Mouse (Mus musculus): ENCODE measurements around the gene Aqr.
"Not testable (repeated sequence)": the region's sequence is repeated elsewhere in the genome, so short reads cannot be mapped to it uniquely, and the experiment has no call there.

Gene Aqr

DNA sequence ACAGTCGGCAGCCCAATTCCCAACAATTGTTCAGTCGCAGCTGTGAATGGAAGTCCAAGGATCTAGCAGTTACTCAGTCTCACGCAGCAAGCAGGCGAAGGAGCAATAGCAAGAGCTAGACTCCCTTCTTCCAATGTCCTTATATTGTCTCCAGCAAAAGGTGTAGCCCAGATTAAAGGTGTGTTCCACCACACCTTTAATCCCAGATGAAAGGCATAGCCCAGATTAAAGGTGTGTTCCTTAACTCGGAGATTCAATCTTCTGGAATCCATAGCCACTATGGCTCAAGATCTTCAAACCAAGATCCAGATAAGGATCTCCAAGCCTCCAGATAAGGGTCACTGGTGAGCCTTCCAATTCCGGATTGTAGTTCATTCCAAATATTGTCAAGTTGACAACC is at the start of gene Aqr:
Aqr (minus strand) TSS at position 101 of the 400 bp plus-strand sequence.
- not testable (repeated sequence) for DNase-seq (ENCODE audit: low read depth, low spot score)

DNA sequence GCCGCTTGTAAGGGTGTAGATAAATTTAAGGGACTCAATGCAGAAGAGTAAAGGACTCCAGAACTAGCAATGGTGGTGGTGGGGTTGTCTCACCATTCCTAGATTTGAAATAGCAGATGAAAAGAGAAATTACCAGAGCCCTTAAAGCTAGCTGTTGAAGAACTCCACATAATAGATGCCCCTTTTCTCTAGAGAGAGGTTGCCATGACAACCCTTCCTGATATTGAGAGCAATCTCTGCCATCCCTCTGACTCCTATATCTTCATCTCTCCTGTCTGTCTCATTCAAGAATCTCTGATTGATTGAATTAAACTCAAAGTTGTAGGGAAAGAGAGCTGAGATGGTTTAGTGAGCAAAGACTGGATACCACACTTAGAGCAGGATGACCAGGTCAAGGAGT is 49.7 kb upstream of the Aqr start:
- no peak for DNase-seq (ENCODE audit: low read depth, low spot score)

DNA sequence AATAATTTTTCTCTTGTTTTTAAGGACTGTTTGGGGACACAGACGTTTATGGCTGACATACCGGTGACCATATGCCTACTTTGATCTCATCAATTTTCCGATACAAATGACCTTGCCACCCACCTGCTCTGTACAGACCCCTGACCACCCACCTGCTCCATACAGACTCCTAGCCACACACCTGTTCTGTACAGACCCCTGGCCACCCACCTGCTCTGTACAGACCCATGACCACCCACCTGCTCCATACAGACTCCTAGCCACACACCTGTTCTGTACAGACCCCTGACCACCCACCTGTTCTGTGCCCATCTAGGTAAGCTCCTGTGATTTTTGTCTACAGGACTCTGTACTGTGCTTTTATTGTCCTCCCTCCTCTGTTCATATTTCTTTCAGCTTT is 48.8 kb upstream of the Aqr start:
- DNase-seq (ENCODE audit: low read depth, low spot score), result no peak

DNA sequence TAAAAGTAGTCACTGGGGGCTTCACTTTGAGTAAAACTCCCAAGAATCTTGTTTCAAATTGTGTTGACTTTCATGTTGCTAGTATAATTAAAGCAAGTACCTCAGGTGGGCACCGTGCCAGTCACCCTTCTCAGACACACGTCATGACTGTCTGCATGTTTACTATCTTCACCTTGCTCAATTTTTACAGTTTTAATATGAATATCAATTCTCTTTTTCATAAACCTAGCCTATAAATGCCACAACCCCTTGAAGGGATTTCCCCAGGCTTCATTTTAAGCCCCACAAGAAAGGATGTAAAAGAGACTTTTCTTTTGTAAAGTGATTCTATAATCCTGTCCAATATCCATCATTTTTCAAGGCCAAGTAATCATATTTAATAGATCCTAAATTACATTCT is 44.4 kb upstream of the Aqr start:
- peak; percentile 31 for DNase-seq (ENCODE audit: low read depth, low spot score)

DNA sequence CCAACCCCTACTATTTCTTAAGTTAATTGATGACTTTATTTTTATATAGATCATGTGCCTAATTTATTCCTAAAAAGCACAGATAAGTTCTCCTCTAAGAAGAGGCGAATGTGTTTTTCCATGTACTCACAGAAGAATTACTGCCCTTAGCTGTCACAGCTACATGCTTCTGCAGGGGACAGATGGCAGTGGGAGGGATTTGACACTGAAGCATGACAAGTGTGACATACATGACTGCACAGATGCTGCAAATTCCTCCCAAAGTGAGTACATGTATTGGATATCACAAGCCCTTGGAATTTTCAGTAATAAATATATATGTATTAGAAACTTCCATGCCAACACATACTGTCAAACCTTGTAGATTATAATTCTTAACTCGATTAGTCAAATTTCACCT is 41.8 kb upstream of the Aqr start:
- no peak for DNase-seq (ENCODE audit: low read depth, low spot score)

DNA sequence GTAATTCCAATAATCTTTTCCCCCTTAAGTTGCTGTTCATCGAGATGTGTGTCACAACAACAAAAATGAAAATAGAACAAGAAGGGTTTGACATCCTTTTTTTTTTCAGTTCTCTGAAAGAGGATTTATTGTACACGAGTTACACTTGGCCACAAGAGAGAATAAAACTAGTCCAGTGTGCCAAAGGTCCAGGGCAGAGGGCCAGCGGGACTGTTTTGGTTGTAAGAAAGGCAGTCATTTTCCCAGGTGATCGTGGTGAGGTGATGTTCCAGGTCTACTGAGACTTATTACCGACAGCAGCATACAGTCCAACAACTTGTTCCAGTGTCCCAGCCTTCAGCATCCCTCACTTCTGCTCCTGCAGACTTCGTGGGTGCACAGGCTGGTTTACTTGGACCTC is 18.2 kb upstream of the Aqr start:
- no peak for DNase-seq (ENCODE audit: low read depth, low spot score)

DNA sequence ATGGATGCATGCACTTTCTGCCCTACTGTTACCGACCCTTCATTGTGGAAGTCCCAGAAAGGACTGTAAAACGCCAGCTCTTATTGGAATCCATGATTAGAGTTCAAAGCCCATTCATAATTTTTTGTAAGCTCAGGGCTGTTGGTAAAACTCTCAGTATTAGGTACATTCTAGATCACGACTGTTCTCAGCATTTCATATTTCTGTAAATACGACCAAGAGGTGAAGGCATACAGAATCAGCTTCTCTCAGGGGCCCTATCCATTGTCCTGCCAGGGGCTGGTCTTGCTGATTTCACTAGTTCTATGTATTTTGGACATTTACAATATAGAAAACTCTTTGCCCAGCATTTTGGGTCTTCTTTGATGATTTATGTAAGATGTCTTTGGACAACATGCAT is 14.8 kb upstream of the Aqr start:
- DNase-seq (ENCODE audit: low read depth, low spot score), result no peak

DNA sequence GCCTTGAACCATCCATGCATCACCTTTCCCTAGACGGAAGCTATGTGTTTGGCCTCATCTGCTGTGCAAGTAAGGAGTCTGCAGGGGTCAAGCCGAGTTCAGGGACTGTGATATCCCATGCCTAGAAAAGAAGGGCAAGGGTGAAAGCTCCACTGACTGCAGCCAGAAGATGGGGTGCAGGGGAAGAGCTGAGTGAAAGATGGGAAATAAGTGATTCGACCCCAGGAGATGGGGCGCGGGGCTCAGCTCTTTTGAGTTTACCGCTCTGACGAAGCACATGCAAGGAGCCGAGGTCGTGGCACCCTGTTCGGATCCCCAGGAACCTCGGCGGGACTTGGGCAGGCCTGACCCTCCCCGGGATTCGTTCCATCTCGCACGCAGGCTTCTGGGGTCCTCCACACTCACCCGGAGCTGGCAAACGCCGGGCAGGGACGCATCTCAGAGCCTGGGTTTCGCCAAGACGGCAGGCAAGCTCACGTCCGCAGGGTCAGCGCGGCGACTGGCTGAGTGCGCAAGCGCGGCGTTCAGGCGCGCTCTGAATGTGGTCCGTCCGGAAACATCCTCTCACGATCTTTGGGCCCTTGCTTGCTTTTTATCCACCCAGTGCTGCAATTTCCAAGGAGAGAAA is 14.2 kb upstream of the Aqr start, which contains the start of gene Zfp770:
Zfp770 (minus strand) TSS at position 538 of the 628 bp plus-strand sequence.
- DNase-seq (ENCODE audit: low read depth, low spot score), result peak; percentile 82

DNA sequence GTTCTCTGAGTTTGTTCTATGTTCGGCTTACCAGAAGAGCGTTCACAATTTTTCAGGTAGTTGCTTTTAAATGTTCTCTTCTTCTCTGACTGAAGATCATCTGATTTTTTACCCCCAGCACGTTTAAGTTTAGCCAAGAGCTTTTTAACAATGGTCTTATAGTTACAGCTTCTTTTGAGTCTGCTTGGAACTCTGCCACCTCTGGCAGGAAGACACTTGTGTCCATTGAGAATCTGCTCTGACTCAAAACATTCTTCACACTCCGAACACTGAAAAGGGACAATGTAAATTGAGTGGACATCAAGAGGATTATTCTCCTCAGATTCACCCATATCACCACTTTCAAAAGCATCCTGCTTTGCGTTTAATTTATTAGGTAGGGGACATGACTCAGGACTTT is 9.6 kb upstream of the Aqr start:
- no peak for DNase-seq (ENCODE audit: low read depth, low spot score)

DNA sequence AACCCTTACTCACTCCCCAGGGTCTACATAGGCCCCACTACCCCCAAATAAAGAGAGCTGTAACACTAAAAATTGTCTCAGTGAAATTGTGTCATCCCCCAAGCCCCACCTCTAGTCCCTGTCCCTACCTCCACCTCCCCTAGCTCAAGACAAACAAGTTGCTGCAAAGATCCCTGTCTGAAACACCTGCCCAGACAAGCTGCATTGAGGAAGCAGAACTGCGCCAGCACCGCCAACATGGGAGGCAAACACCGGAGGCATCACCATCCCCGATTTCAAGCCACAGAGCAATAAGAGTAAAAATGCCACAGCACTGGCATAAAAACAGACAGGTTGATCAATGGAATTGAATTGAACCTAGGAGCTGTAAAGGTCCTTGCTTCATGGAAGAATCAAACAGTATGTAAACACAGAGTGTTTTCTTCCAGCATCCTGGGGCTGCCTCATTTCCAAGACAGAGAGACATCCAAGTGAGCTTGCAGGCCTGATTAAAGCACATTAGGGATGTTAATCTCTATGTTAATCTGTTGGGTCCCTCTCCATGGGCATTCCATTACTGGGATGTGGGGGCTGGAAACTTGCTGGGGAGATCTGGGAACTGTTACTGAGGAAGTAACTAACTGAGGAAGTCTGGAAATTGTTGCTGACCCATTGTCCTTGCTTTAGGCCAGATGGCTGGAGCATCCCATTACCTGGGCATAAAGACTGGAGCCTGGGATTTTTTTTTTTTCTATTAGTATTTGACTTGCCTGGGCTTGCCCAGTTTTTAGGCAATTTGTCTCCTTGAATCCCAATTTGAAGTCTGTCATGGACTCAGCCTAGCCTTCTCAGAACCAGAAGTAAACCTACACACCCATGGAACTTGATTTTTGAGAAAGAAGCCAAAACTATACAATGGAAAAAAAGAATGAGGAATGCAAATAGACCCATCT is 8.8 kb downstream of the Aqr start:
- no peak for DNase-seq (ENCODE audit: low read depth, low spot score)

DNA sequence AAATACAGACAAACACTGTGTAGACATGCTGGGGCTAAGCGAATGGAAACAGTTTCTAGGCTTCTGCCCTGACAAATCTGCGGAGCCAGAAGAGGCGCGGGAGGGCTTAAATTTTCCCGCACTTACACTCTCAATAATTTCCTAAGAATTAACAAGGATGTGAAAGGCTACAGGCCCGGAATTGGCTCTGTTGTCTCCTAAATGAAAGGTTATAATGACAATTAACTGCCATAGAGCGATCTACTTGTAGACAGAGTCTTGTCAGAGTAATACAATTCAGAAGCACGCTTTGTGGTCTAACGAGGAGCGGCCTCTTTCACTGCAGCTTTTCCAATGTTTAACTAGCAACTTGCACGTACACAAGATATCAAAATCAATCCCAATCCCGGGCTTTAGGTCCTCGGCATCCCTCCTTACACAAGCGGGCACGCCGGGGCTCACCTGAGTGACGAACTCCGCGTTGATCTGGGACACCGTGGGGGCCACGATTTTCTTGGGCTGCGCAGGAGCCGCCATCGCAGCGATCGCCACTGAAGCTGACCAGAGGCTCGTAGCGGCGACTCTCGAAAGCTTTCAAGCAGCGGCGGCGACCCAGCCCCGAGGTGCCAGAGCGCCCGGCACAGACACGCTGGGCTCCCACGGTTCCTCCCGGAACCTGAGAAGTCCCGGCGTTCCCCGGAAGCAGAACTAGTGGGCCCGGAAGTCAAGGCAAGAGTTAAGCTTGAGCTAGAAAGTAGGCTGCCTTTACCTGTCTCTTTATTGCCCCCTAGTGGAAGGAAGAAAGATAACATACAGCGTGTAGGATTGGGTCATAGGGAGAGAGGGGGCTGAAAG is 12.0 kb downstream of the Aqr start:
- DNase-seq (ENCODE audit: low read depth, low spot score), result peak; percentile 88

DNA sequence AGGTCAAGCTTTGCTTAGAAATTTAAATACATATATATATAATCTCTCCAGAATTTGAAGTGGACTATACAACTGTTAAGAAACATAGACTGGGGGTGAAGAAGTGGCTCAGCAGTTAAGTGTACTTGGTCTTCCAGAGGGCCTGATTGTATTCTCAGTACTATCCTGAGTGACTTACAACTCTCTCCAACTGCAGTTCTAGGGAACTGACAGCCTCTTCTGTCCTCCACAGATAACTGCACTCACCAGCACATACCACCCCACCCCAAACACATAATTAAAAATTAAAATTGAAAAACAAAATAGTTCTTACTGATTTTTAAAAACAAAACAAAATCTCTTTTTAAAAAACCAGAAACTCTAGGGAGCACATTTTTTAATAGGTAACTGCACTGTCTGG is 13.6 kb downstream of the Aqr start:
- DNase-seq (ENCODE audit: low read depth, low spot score), result no peak

DNA sequence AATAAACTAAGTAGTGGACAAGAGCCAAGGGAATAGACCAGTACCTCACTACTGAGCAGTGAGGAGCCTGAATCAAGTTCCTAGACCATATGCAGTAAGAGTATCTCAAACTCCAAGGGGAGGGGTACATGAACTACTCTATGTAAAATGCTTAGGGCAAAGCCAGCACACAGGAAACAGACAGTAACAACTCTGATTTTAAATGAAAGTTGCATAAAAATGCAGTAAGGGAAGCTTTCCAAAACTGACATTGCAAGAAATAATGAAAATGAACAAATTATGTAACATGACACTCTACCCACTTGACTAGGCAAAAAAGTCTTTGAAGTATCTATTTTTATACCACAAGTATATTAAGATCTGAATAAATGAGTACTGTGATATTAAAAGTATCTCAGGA is 19.0 kb downstream of the Aqr start:
- DNase-seq (ENCODE audit: low read depth, low spot score), result no peak

DNA sequence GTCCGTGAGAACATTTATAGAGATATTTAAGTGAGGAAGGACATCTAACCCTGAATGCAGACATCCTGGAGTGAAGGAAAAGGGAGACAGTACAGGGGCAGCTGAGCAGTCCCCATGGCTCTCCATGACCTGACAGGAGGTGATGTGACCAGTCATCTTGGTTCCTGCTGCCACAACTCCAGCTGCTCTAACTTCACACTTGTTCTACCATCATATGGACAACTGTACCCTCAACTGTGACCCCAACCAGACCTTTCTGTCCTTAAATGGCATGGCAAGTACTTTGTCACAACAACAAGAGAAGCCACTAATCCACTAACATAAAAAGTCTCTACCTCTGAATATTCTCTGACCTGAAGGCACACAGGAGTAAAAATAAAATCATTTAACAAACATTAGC is 24.8 kb downstream of the Aqr start:
- DNase-seq (ENCODE audit: low read depth, low spot score), result no peak

DNA sequence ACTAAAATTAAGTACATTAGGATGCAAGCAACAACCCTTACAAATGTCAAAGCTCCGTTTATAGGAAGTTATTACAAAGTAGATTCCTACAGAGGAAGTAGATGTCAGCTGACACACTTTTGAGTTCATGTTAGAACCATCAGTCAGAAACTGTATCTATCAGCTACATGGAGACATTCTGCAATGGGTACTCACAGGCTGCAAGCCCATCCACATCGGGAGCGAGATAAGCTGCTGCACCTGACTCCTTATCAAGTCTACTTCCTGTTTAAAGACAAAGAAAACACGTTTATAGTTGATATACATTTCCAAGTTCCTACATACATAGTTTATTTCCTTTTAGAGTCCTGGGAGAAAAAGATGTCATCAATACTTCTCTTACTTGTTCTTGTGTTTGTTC is 29.5 kb downstream of the Aqr start:
- no peak for DNase-seq (ENCODE audit: low read depth, low spot score)

DNA sequence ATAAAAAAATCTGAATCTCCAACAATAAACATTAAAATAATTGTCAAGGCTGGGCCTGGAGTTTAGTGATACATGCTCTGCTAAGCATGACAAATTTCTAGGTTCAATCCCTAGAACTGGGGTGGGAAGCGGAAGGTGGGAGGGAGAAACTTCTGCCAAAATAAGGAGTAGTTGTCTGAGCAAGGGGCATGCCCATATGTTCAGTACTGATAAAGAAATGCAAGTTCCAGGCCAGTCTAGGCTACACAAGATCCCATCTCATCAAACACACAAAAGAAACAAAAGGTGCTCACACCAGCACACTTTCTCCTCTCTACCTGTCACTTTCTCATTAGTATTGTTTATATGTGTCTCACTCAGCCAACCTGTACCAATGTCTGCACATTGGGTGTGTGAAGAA is 30.2 kb downstream of the Aqr start:
- no peak for DNase-seq (ENCODE audit: low read depth, low spot score)

DNA sequence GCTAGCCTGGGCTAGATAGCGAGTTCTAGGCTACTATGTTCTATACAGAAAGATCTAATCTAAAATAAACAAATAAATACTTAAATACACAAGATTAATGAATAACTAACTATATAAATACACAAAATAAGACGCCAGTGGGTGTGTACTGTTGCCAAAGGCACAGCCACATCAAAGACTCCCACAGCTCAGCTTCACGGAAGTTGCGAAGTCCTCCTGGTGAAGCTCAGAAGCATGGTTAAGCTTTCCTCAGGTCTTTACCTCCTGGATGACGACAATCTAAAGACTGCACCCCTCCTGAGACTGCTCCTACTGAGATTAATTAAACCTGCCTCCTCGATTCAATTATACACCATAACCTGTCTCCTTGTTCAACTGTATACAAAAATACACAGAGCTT is 33.6 kb downstream of the Aqr start:
- DNase-seq (ENCODE audit: low read depth, low spot score), result peak; percentile 28

DNA sequence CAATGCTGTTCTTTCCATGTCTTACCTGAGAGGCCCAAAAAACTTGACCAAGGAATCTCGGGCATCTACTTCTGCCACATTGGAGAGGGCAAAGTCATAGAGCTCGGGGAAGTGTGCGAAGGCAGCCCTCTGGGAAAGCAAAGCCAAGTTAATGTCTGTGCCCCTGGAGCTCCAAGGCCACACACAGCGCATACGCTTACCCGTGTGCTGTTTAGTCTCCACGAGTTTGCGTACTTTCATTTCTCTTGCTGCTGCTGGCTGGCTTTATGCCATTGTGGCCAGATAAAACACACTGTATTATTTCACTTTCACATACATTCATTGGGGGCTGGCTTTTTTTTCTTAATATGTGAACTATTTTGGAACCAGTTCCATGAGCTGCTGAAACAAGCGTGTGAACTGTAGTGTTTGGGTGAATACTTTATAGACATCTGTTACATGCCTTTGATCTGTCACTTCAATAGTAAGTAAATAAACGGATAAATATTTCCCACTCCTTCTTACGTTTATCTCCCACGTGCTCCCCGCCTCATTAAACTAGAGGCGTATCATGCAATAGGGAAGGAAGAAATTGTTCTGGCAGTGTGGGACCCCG is 39.9 kb downstream of the Aqr start:
- no peak for DNase-seq (ENCODE audit: low read depth, low spot score)

DNA sequence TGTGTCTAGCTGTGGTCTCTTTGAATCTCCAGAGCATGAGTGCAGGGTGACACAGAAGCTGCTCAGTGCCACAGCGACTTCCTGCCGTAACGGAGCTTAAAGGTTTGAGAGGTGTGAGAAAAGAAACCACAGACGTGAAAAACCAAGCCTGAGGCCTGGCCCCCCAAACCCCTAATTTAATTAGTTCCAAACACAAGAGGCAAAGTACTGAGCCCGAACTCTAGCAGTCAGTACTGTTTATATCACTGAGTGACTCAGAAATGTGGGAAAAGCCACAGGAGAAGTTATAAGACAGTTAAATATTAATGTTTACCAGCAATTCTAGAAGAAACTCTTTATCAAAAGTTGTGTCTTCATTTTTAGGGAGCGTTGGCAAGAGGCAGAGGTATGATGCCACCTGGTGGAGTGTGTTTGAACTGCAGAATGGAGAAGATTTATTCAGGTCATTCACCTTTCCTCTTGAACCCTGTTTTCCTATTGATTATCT is 41.5 kb downstream of the Aqr start:
- DNase-seq (ENCODE audit: low read depth, low spot score), result peak; percentile 79

DNA sequence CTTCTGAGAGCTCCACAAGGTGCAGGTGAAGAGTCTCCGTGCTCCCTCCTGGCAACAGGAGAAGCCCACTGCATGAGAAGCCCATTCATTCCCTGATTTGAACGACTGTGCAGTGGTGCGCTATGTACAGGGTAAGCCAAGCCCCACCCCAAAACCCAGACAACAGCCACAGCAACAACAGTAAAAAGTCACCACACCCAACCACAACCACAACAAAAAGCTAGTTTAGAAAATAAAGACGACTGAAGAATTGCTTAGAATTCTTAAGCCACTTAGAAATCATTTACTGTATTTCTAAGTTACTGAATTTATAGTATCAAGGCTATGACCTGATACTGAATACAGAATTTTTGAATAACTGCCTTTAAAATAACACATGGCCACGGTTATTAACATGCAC is 41.9 kb downstream of the Aqr start:
- DNase-seq (ENCODE audit: low read depth, low spot score), result peak; percentile 70

DNA sequence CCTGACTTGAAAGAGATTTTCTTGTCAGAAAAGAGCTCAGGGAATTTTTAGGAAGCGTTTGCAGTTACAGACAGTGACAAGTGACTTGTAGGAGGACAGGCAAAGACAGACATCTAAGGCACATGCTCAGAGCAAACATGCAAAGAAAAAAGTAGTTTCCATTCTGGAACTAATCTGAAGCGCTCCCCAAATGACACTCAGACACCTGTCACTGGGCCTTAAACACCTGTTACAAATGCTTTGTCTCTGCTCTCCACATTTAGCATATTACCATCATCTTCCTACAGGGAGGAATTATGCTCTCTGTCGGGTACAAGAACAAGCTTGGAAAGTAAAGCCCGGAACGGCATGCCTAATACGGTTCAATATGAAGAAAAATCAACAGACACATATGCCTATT is 43.0 kb downstream of the Aqr start:
- no peak for DNase-seq (ENCODE audit: low read depth, low spot score)

DNA sequence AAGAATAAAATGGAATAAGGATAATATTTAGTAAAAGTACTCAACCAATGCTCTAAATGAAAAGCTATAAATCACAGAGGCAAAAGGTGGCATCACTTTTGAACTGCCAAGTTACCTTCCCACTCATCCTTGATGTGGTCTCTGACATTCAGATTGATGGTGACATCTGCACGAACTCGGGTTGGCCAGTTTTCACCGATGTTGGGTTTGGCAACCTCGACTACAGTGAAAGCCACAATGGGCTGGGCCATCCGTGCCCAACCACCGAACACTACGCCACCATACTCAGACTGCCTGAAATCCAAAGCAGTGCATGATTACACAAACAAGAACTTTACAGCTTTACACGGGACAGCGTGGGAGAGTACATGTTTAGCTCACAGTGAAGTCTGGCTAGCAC is 50.1 kb downstream of the Aqr start:
- peak; percentile 4 for DNase-seq (ENCODE audit: low read depth, low spot score)

All from CD4-positive, CD25-positive, alpha-beta regulatory T cell, adult 2 months (primary cell).